Mouse (Mus musculus) bone marrow, adult 2 months (tissue): ENCODE measurements around the gene Dhcr24.

ENCODE experiments used
- CTCF ChIP-seq: fragments of 200-500 bp; IDR thresholded peaks from 2 replicates; pipeline ENCODE4 v1.5.1; 2011; ENCODE audit warnings: low read length, control low read depth; ENCODE audit not compliant: control insufficient read depth, insufficient read depth
- POLR2A ChIP-seq: fragments of 200-500 bp; IDR thresholded peaks from 2 replicates; pipeline ENCODE4 v1.6.1; 2011; ENCODE audit warnings: low read depth, mild to moderate bottlenecking, control low read depth, low read length, borderline replicate concordance; ENCODE audit not compliant: control insufficient read depth

DNA sequence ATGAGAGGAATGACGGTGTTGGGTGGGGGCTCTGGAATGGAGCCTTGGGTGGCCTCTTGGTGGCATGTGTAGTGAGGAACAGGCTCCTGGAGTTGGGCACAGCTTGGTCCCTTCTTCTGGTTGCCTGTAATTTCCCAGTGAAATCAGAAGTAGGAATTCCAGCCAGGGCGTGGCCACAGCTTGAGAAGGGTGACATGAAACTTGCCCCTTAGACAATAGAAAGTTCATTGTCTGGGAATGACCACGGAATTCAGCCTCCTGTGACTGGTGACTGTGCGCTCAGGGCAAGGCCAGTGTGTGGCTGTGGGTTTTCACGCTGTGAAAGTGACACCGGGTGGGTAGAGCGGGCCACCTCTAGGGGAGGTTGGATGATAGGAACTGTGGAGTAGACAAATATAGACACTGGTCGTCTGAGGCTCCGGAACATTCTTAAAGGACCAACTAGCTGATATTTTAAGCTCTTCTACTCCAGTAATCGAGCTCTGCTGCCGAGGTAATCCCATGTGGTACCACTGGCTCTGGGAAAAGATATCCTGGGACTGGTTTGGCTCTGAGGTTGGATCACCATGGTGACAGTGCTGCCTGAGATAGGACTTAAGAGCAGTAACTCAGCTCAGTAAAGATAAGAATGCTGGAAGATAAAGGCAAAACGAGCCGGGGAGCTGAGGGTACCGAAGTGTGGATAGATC is 20.5 kb downstream of the Dhcr24 start:
- TF ChIP-seq CTCF = no peak
- no peak for TF ChIP-seq POLR2A
